Mouse (Mus musculus): ENCODE measurements around the gene Olfr523. TPM values are rescaled to one million over a fixed set of nuclear protein-coding genes. Genes with fewer than 3 reads are reported as not detected.

Gene Olfr523
- total and polyA plus RNA-seq, 2 experiments from 2014 or later, result 0.05 TPM; not detected in 1

- Histone ChIP-seq H3K27me3 (ENCODE audit: insufficient read depth, low read length) (no peaks in the 10 kb centered on the region), H3K4me2 (ENCODE audit: low read depth, low read length, poor library complexity, severe bottlenecking) (no peak overlapping the region), H3K9ac (replicated peaks; ENCODE audit: low read length, poor library complexity, severe bottlenecking) (no peak overlapping the region), H3K4me3 (ENCODE audit: low read depth, low read length) (no peak overlapping the region), H3K9me3 (ENCODE audit: low read length) (no peaks in the 10 kb centered on the region), H3K36me3 (ENCODE audit: insufficient read depth, low read length) (no peaks in the 10 kb centered on the region), H3K4me1 (ENCODE audit: insufficient read depth, low read length) (peaks cover 4% of the 10 kb centered on the region), H3K27ac (ENCODE audit: low read depth, low read length) (no peak overlapping the region)
- ATAC-seq (ENCODE audit: low FRiP score), result no peak
- WGBS, result 85% methylated on average over 5 of the region's 5 CpGs
- no peak for TF ChIP-seq CTCF (IDR thresholded peaks at IDR 0.05)
- no peak for DNase-seq (ENCODE audit: low spot score)
Measured at GRCm38 (mm10) chr7:140135106-140135770, 37.8 kb upstream of the Olfr523 start.

GRCm38 (mm10) chr7:140137135-140138020 is 35.6 kb upstream of the Olfr523 start, which contains the start of gene Mtg1:
Gene Mtg1, plus strand, starts transcription at chr7:140137564.
- H3K36me3 ChIP-seq (ENCODE audit: insufficient read depth, low read length), result no peaks in the 10 kb centered on the region
- WGBS, result 2% methylated on average over 39 of the region's 39 CpGs
- peak; percentile 24; the same call in 1 of the 2 replicates for TF ChIP-seq CTCF (IDR thresholded peaks at IDR 0.05)

DNA sequence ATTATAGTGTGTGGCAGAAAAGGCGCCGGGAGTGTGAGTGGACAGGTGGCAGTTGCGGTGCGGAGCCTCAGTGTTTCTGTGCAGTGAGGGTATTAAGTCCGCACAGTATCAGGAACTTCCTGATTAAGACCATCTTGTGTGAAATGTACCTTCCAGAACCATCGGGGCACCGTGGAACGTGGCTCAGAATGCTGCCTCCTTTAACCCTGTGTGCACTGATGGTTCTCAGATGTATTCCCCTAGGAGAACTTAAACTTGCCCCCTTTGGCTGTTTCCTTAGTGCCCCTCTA is 35.1 kb upstream of the Olfr523 start:
- H3K4me2 ChIP-seq (ENCODE audit: low read depth, low read length, poor library complexity, severe bottlenecking), result peak overlapping the region; percentile 88
- TF ChIP-seq CTCF (IDR thresholded peaks at IDR 0.05), result no peak

More at GRCm38 (mm10) chr7:140137135-140138020, 35.6 kb upstream of the Olfr523 start, which contains the start of gene Mtg1:
- Histone ChIP-seq H3K4me3 (ENCODE audit: low read depth, low read length) (peak within 1 kb of the TSS; percentile 63), H3K27ac (ENCODE audit: low read depth, low read length) (peak within 1 kb of the TSS; percentile 89), H3K9ac (replicated peaks; ENCODE audit: low read length, poor library complexity, severe bottlenecking) (peak within 1 kb of the TSS; percentile 76), H3K9me3 (ENCODE audit: low read length) (no peaks in the 10 kb centered on the region), H3K4me1 (ENCODE audit: insufficient read depth, low read length) (peaks cover 4% of the 10 kb centered on the region), H3K27me3 (ENCODE audit: insufficient read depth, low read length) (no peaks in the 10 kb centered on the region), H3K4me2 (ENCODE audit: low read depth, low read length, poor library complexity, severe bottlenecking) (peak within 1 kb of the TSS; percentile 88)
- peak; percentile 97 for ATAC-seq (ENCODE audit: low FRiP score)
- DNase-seq (ENCODE audit: low spot score), result peak; percentile 96

GRCm38 (mm10) chr7:140141350-140141749 is 31.7 kb upstream of the Olfr523 start:
- H3K9ac ChIP-seq (replicated peaks; ENCODE audit: low read length, poor library complexity, severe bottlenecking), result no peak overlapping the region
- H3K27ac ChIP-seq (ENCODE audit: low read depth, low read length), result no peak overlapping the region
- 6% methylated on average over 14 of the region's 14 CpGs for WGBS
- no peak overlapping the region for H3K4me2 ChIP-seq (ENCODE audit: low read depth, low read length, poor library complexity, severe bottlenecking)
- peak; percentile 71 for TF ChIP-seq CTCF (IDR thresholded peaks at IDR 0.05)
- no peaks in the 10 kb centered on the region for H3K36me3 ChIP-seq (ENCODE audit: insufficient read depth, low read length)
- H3K27me3 ChIP-seq (ENCODE audit: insufficient read depth, low read length), result no peaks in the 10 kb centered on the region
- no peak overlapping the region for H3K4me3 ChIP-seq (ENCODE audit: low read depth, low read length)
- H3K9me3 ChIP-seq (ENCODE audit: low read length), result no peaks in the 10 kb centered on the region
- DNase-seq (ENCODE audit: low spot score) (peak; percentile 65), ATAC-seq (ENCODE audit: low FRiP score) (no peak)
- peaks cover 4% of the 10 kb centered on the region for H3K4me1 ChIP-seq (ENCODE audit: insufficient read depth, low read length)

More for the DNA sequence above, 35.1 kb upstream of the Olfr523 start:
- Histone ChIP-seq H3K9me3 (ENCODE audit: low read length) (no peaks in the 10 kb centered on the region), H3K4me3 (ENCODE audit: low read depth, low read length) (peak overlapping the region; percentile 63), H3K36me3 (ENCODE audit: insufficient read depth, low read length) (no peaks in the 10 kb centered on the region), H3K4me1 (ENCODE audit: insufficient read depth, low read length) (peaks cover 4% of the 10 kb centered on the region), H3K9ac (replicated peaks; ENCODE audit: low read length, poor library complexity, severe bottlenecking) (peak overlapping the region; percentile 76), H3K27me3 (ENCODE audit: insufficient read depth, low read length) (no peaks in the 10 kb centered on the region), H3K27ac (ENCODE audit: low read depth, low read length) (peak overlapping the region; percentile 89)
- DNase-seq (ENCODE audit: low spot score), result no peak
- no peak; the same call in 1 of the 2 replicates for ATAC-seq (ENCODE audit: low FRiP score)
- WGBS, result under 1% methylated on average over 8 of the region's 8 CpGs

DNA sequence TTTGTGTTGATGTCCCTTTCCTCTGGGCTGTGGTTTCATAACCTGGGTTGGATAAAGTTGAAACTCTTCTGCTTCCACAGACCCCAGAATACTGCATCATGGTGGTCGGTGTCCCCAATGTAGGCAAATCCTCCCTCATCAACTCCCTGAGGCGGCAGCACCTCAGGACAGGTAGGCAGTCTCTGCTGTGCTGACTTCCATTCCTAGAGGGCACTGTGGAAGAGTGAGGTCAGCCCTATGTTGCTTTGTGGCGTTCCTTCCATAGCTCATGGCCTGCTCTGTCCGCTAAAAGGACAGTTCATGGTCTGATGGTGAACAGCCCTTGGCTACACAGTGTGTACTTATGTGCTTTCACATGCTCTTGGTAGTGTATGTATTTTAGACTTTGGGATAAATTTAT is 28.5 kb upstream of the Olfr523 start:
- Histone ChIP-seq H3K27me3 (ENCODE audit: insufficient read depth, low read length) (no peaks in the 10 kb centered on the region), H3K9me3 (ENCODE audit: low read length) (no peaks in the 10 kb centered on the region), H3K4me3 (ENCODE audit: low read depth, low read length) (no peak overlapping the region), H3K36me3 (ENCODE audit: insufficient read depth, low read length) (0 out of 2 replicates have a peak, but pooled peaks cover 2% of the 10 kb centered on the region), H3K4me1 (ENCODE audit: insufficient read depth, low read length) (no peaks in the 10 kb centered on the region), H3K9ac (replicated peaks; ENCODE audit: low read length, poor library complexity, severe bottlenecking) (no peak overlapping the region), H3K27ac (ENCODE audit: low read depth, low read length) (no peak overlapping the region), H3K4me2 (ENCODE audit: low read depth, low read length, poor library complexity, severe bottlenecking) (no peak overlapping the region)
- 82% methylated on average over 4 of the region's 4 CpGs for WGBS
- DNase-seq (ENCODE audit: low spot score), result no peak
- no peak for TF ChIP-seq CTCF (IDR thresholded peaks at IDR 0.05)
- no peak for ATAC-seq (ENCODE audit: low FRiP score)

DNA sequence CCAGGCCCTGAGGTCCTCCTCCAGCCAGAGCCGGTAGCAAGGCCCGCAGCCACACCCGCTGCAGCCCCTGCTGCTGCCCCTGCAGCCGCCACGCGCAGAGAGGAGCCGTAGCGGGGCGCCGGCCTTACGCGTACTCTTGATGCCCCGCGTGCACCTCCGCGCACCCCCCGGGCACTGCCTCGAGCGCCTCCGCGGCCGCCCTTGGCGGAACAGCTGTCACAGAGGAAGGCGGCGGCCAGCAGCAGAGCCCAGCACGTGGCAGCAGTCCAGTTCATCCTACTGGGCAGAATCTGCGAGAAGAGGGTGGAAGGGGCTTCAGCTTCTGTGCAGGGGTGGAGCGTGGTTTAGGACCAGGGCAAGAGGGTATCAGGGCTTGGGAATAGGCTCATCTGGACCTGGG is 19.6 kb upstream of the Olfr523 start:
- ATAC-seq (ENCODE audit: low FRiP score), result peak; percentile 36
- no peak for TF ChIP-seq CTCF (IDR thresholded peaks at IDR 0.05)
- Histone ChIP-seq H3K9me3 (ENCODE audit: low read length) (no peaks in the 10 kb centered on the region), H3K27ac (ENCODE audit: low read depth, low read length) (peak overlapping the region; percentile 92), H3K36me3 (ENCODE audit: insufficient read depth, low read length) (no peaks in the 10 kb centered on the region), H3K4me1 (ENCODE audit: insufficient read depth, low read length) (peaks cover 19% of the 10 kb centered on the region; the same call in 1 of the 2 replicates), H3K4me3 (ENCODE audit: low read depth, low read length) (peak overlapping the region; percentile 49), H3K9ac (replicated peaks; ENCODE audit: low read length, poor library complexity, severe bottlenecking) (peak overlapping the region; percentile 82), H3K27me3 (ENCODE audit: insufficient read depth, low read length) (no peaks in the 10 kb centered on the region), H3K4me2 (ENCODE audit: low read depth, low read length, poor library complexity, severe bottlenecking) (peak overlapping the region; percentile 80)
- WGBS, result 3% methylated on average over 14 of the region's 28 CpGs
- peak; percentile 54 for DNase-seq (ENCODE audit: low spot score)
